Mouse (Mus musculus) embryonic facial prominence, embryonic 14.5 days (tissue): ENCODE measurements around the gene Cdh11. TPM values are rescaled to one million over a fixed set of nuclear protein-coding genes. Genes with fewer than 3 reads are reported as not detected.

Source experiments
- ATAC-seq: fragments of 200-750 bp; cut with Nextera tagmentation; 2 replicates; pipeline ENCODE4 v1.8.0; 2017; ENCODE audit warnings: low read depth, moderate number of reproducible peaks, moderate TSS enrichment
- DNase-seq: peaks from one replicate; pipeline ENCODE4 v3.0.0-alpha.2; 2015; ENCODE audit warnings: low spot score
- H3K27ac ChIP-seq: fragments of 300-500 bp; sonication (generic); replicated peaks from 2 replicates; pipeline ENCODE4 v1.5.1; 2014; ENCODE audit warnings: low read depth, mild to moderate bottlenecking, low read length, moderate library complexity
- H3K27me3 ChIP-seq: fragments of 300-500 bp; sonication (generic); replicated peaks from 2 replicates; pipeline ENCODE4 v1.6.1; 2014; ENCODE audit warnings: low read length; ENCODE audit not compliant: control insufficient read depth, insufficient read depth
- H3K36me3 ChIP-seq: fragments of 300-500 bp; sonication (generic); 2 replicates; pipeline ENCODE4 v1.6.1; 2014; ENCODE audit warnings: low read length, mixed read lengths; ENCODE audit not compliant: control insufficient read depth, insufficient read depth
- H3K4me1 ChIP-seq: fragments of 300-500 bp; sonication (generic); 2 replicates; pipeline ENCODE4 v1.6.1; 2014; ENCODE audit warnings: antibody characterized with exemption, low read length; ENCODE audit not compliant: control insufficient read depth, insufficient read depth
- H3K4me2 ChIP-seq: fragments of 300-500 bp; sonication (generic); 2 replicates; pipeline ENCODE4 v1.6.1; 2014; ENCODE audit warnings: low read depth, mild to moderate bottlenecking, low read length, moderate library complexity, mixed read lengths
- H3K4me3 ChIP-seq: fragments of 300-500 bp; sonication (generic); 2 replicates; pipeline ENCODE4 v1.5.1; 2014; ENCODE audit warnings: low read depth, mild to moderate bottlenecking, low read length
- H3K9ac ChIP-seq: fragments of 300-500 bp; sonication (generic); 2 replicates; pipeline ENCODE4 v1.6.1; 2014; ENCODE audit warnings: low read depth, mild to moderate bottlenecking, low read length, moderate library complexity, mixed read lengths
- H3K9me3 ChIP-seq: fragments of 300-500 bp; sonication (generic); 2 replicates; pipeline ENCODE4 v1.6.1; 2016; ENCODE audit warnings: low read length; ENCODE audit not compliant: control insufficient read depth
- WGBS: fragments of 180-500 bp; shearing (Covaris S2); extraction: QIAGEN DNeasy Blood & Tissue Kit; methylation state at CpG from one replicate; pipeline ENCODE4 v1.1.7; 2014; 5-methylcytosine and 5-hydroxymethylcytosine counted together
- polyA plus RNA-seq: library from polyadenylated mRNA; unstranded; fragments of >200 nt; fragmentation: Nextera tagmentation; extraction: Ambion mirVana; gene quantifications from 2 replicates; pipeline ENCODE4 v1.2.1, GENCODE M21; 2014

Cdh11 gene
- polyA plus RNA-seq, 1 experiment from 2014 or later = 207 TPM

- ATAC-seq = no peak
Measured at GRCm38 (mm10) chr8:102780899-102781298, 4.5 kb downstream of the Cdh11 start.

GRCm38 (mm10) chr8:102774594-102774993, 10.8 kb downstream of the Cdh11 start:
- Histone ChIP-seq H3K36me3 (peaks cover 60% of the 10 kb centered on the region), H3K27ac (no peak overlapping the region), H3K9me3 (no peaks in the 10 kb centered on the region), H3K4me3 (no peak overlapping the region), H3K27me3 (no peaks in the 10 kb centered on the region), H3K9ac (no peak overlapping the region), H3K4me2 (no peak overlapping the region), H3K4me1 (peaks cover 13% of the 10 kb centered on the region; the same call in 1 of the 2 replicates)
- 88% methylated on average over 1 of the region's 1 CpGs for WGBS
- DNase-seq (no peak), ATAC-seq (no peak)

More at GRCm38 (mm10) chr8:102780899-102781298, 4.5 kb downstream of the Cdh11 start:
- Histone ChIP-seq H3K4me3 (peak overlapping the region; percentile 75), H3K4me1 (peaks cover 7% of the 10 kb centered on the region; the same call in 1 of the 2 replicates), H3K4me2 (peak overlapping the region; percentile 77), H3K9me3 (no peaks in the 10 kb centered on the region), H3K36me3 (peaks cover 30% of the 10 kb centered on the region), H3K9ac (peak overlapping the region; percentile 68), H3K27ac (peak overlapping the region; percentile 98), H3K27me3 (no peaks in the 10 kb centered on the region)
- peak; percentile 92 for DNase-seq
- WGBS = under 1% methylated on average over 12 of the region's 12 CpGs

- Histone ChIP-seq H3K4me1 (peaks cover 11% of the 10 kb centered on the region), H3K9me3 (no peaks in the 10 kb centered on the region)
- ATAC-seq = no peak
Measured at GRCm38 (mm10) chr8:102771456-102771855, 14.0 kb downstream of the Cdh11 start.

GRCm38 (mm10) chr8:102753839-102754238, 31.6 kb downstream of the Cdh11 start:
- H3K4me1 ChIP-seq = 0 out of 2 replicates have a peak, but pooled peaks cover 2% of the 10 kb centered on the region
- no peaks in the 10 kb centered on the region for H3K27me3 ChIP-seq
- ATAC-seq (no peak), DNase-seq (no peak)
- no peak overlapping the region for H3K9ac ChIP-seq
- no peak overlapping the region for H3K4me2 ChIP-seq
- no peaks in the 10 kb centered on the region for H3K9me3 ChIP-seq
- 83% methylated on average over 5 of the region's 5 CpGs for WGBS
- peaks cover 37% of the 10 kb centered on the region for H3K36me3 ChIP-seq
- no peak overlapping the region for H3K4me3 ChIP-seq
- no peak overlapping the region for H3K27ac ChIP-seq

More at GRCm38 (mm10) chr8:102771456-102771855, 14.0 kb downstream of the Cdh11 start:
- no peak for DNase-seq
- no peak overlapping the region for H3K9ac ChIP-seq
- H3K36me3 ChIP-seq = peaks cover 39% of the 10 kb centered on the region
- no peak overlapping the region for H3K4me2 ChIP-seq
- H3K27ac ChIP-seq = no peak overlapping the region
- WGBS = 75% methylated on average over 2 of the region's 2 CpGs
- no peak overlapping the region for H3K4me3 ChIP-seq
- H3K27me3 ChIP-seq = no peaks in the 10 kb centered on the region

- ATAC-seq (no peak), DNase-seq (peak; percentile 28)
- Histone ChIP-seq H3K9me3 (no peaks in the 10 kb centered on the region), H3K4me2 (no peak overlapping the region), H3K4me3 (no peak overlapping the region), H3K27ac (no peak overlapping the region), H3K4me1 (peaks cover 19% of the 10 kb centered on the region; the same call in 1 of the 2 replicates), H3K36me3 (peaks cover 13% of the 10 kb centered on the region; the same call in 1 of the 2 replicates), H3K27me3 (no peaks in the 10 kb centered on the region), H3K9ac (no peak overlapping the region)
- WGBS = 56% methylated on average over 3 of the region's 3 CpGs
Measured at GRCm38 (mm10) chr8:102742940-102743339, 42.5 kb downstream of the Cdh11 start.

- H3K36me3 ChIP-seq = peaks cover 11% of the 10 kb centered on the region; the same call in 1 of the 2 replicates
- H3K4me3 ChIP-seq = no peak overlapping the region
- H3K4me1 ChIP-seq = peaks cover 19% of the 10 kb centered on the region; the same call in 1 of the 2 replicates
- H3K9me3 ChIP-seq = no peaks in the 10 kb centered on the region
- 78% methylated on average over 5 of the region's 5 CpGs for WGBS
- H3K4me2 ChIP-seq = no peak overlapping the region
- H3K27me3 ChIP-seq = no peaks in the 10 kb centered on the region
- H3K9ac ChIP-seq = no peak overlapping the region
- ATAC-seq = no peak
- DNase-seq = no peak
- no peak overlapping the region for H3K27ac ChIP-seq
Measured at GRCm38 (mm10) chr8:102742008-102742591, 43.3 kb downstream of the Cdh11 start.

- Histone ChIP-seq H3K36me3 (peaks cover 11% of the 10 kb centered on the region; the same call in 1 of the 2 replicates), H3K4me1 (peaks cover 19% of the 10 kb centered on the region; the same call in 1 of the 2 replicates), H3K4me2 (no peak overlapping the region), H3K4me3 (no peak overlapping the region), H3K9ac (no peak overlapping the region), H3K9me3 (no peaks in the 10 kb centered on the region), H3K27me3 (no peaks in the 10 kb centered on the region), H3K27ac (no peak overlapping the region)
- ATAC-seq (no peak), DNase-seq (no peak)
- WGBS = 79% methylated on average over 4 of the region's 4 CpGs
Measured at GRCm38 (mm10) chr8:102740963-102741362, 44.5 kb downstream of the Cdh11 start.

GRCm38 (mm10) chr8:102738961-102739487, 46.4 kb downstream of the Cdh11 start:
- Histone ChIP-seq H3K27me3 (no peaks in the 10 kb centered on the region), H3K4me3 (no peak overlapping the region), H3K27ac (no peak overlapping the region), H3K36me3 (peaks cover 15% of the 10 kb centered on the region), H3K4me1 (peaks cover 19% of the 10 kb centered on the region; the same call in 1 of the 2 replicates), H3K9ac (no peak overlapping the region), H3K4me2 (no peak overlapping the region), H3K9me3 (no peaks in the 10 kb centered on the region)
- ATAC-seq (peak; percentile 54; the same call in 1 of the 2 replicates), DNase-seq (no peak)
- 77% methylated on average over 7 of the region's 7 CpGs for WGBS
